In the genomic region with DNA sequence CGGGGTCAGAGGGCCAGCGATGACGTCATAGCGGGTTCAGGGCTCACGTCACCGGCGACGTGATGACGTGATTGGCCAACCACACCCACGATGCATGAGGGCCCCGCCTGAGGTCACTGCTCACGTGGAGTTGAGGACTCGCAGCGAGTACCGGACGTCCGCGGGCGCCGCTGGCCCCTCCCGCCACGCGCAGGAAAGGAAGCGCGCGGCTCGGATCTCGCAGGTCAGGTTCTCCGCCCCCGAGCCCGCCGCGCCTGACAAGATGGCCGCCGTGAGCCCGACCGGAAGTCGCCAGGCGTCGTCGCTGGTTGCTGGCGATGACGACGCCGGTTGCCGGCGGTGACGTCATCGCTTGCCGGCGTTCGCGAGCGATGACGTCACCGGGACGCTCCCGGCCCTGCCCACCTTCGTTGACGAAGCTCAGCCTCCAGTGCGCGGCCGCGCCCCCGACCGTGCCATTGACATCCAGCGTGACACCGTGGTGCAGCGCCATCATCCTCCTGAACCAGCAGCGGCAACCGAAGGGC, we compare ENCODE assay signal across 8 mouse cellular contexts. TPM values are rescaled to one million over a fixed set of nuclear protein-coding genes. Genes with fewer than 3 reads are reported as not detected.
A peak's percentile ranks its signal among the peaks of the same experiment; 100 is the strongest.
DNase-seq lines count a peak whose midpoint lies in the region; ATAC-seq lines count a peak whose summit lies in the region.

No protein-coding gene starts in this region.

- H3K4me3 ChIP-seq in limb, embryonic 13.5 days: peak overlapping the region; percentile 58
- H3K4me3 ChIP-seq in midbrain, embryonic 12.5 days: peak overlapping the region; percentile 52

- peak overlapping the region; percentile 35; the same call in 1 of the 2 replicates for H3K9ac ChIP-seq in limb, embryonic 13.5 days
- no peak overlapping the region; the same call in 1 of the 2 replicates for H3K9ac ChIP-seq in midbrain, embryonic 12.5 days (replicated peaks)

- peak; percentile 75 for DNase-seq in embryo, embryonic 10 days (ENCODE audit: low spot score)
- no peak for DNase-seq in embryo, embryonic 9.5 days (ENCODE audit: extremely low spot score)
- peak; percentile 74 to 86 for DNase-seq in cerebellum, postnatal 4 days (ENCODE audit: low spot score in 2 of 2)
- DNase-seq in gastrocnemius, postnatal 36 days: peak; percentile 13 to 28
- peak; percentile 58 for DNase-seq in kidney, adult 11 months
- DNase-seq in spleen, adult 12 weeks (ENCODE audit: low spot score): peak; percentile 56

- H3K9me3 ChIP-seq in limb, embryonic 13.5 days: no peaks in the 10 kb centered on the region
- H3K9me3 ChIP-seq in midbrain, embryonic 12.5 days: no peaks in the 10 kb centered on the region

- peak overlapping the region; percentile 65 for H3K4me2 ChIP-seq in limb, embryonic 13.5 days (replicated peaks)
- peak overlapping the region; percentile 58 for H3K4me2 ChIP-seq in midbrain, embryonic 12.5 days (replicated peaks)

- 4% methylated on average over 68 of the region's 71 CpGs for WGBS in limb, embryonic 13.5 days
- 6% methylated on average over 71 of the region's 71 CpGs for WGBS in midbrain, embryonic 12.5 days

- peak; percentile 34 for ATAC-seq in limb, embryonic 13.5 days (ENCODE audit: low FRiP score, low read depth)
- ATAC-seq in midbrain, embryonic 12.5 days (ENCODE audit: low FRiP score, low read depth): peak; percentile 39

- no peaks in the 10 kb centered on the region for H3K4me1 ChIP-seq in limb, embryonic 13.5 days
- H3K4me1 ChIP-seq in midbrain, embryonic 12.5 days: no peaks in the 10 kb centered on the region; the same call in 1 of the 2 replicates

- no peaks in the 10 kb centered on the region for H3K36me3 ChIP-seq in limb, embryonic 13.5 days
- no peaks in the 10 kb centered on the region for H3K36me3 ChIP-seq in midbrain, embryonic 12.5 days

- intact Hi-C loops in gastrocnemius, postnatal 36 days (cut with DNase I): no loop called here

- no peaks in the 10 kb centered on the region for H3K27me3 ChIP-seq in limb, embryonic 13.5 days
- H3K27me3 ChIP-seq in midbrain, embryonic 12.5 days: peaks cover 5% of the 10 kb centered on the region; the same call in 1 of the 2 replicates

- peak overlapping the region; percentile 84 for H3K27ac ChIP-seq in limb, embryonic 13.5 days
- H3K27ac ChIP-seq in midbrain, embryonic 12.5 days (replicated peaks): peak overlapping the region; percentile 74

RNA-seq across cellular contexts. Expression of gene Csf2ra, which starts 1.8 kb away (rescaled TPM):
- 1 to 10 TPM in 1 of 2 experiments, under 1 TPM in 1; 0.71 to 2.2 TPM for total RNA-seq in gastrocnemius, postnatal 36 days (2021)
- 36.7 and 37.3 TPM in 2 replicates for polyA plus RNA-seq in limb, embryonic 13.5 days (2015; fragmentation: Nextera tagmentation; extraction: Ambion mirVana)
- 37.9 and 40.1 TPM in 2 replicates for polyA plus RNA-seq in midbrain, embryonic 12.5 days (2016; fragmentation: Nextera tagmentation; extraction: Ambion mirVana)

RNA-seq across cellular contexts. Expression of gene Gm6020, which starts 42.8 kb away (rescaled TPM):
- total RNA-seq in gastrocnemius, postnatal 36 days (2021): not detected
- polyA plus RNA-seq in limb, embryonic 13.5 days (2015; fragmentation: Nextera tagmentation; extraction: Ambion mirVana): not detected in 2 replicates
- not detected in 2 replicates for polyA plus RNA-seq in midbrain, embryonic 12.5 days (2016; fragmentation: Nextera tagmentation; extraction: Ambion mirVana)

RNA-seq across cellular contexts. Expression of gene Gm7102, which starts 50.4 kb away (rescaled TPM):
- not detected for total RNA-seq in gastrocnemius, postnatal 36 days (2021)
- 0.22 TPM in 1 of 2 replicates, not detected in the other for polyA plus RNA-seq in limb, embryonic 13.5 days (2015; fragmentation: Nextera tagmentation; extraction: Ambion mirVana)
- 0.17 and 0.21 TPM in 2 replicates for polyA plus RNA-seq in midbrain, embryonic 12.5 days (2016; fragmentation: Nextera tagmentation; extraction: Ambion mirVana)
